Mouse (Mus musculus): ENCODE results near the gene Gucy2g. TPM values are rescaled to one million over a fixed set of nuclear protein-coding genes. Genes with fewer than 3 reads are reported as not detected.

Gene Gucy2g
- polyA plus RNA-seq, 1 experiment from 2014 or later = not detected

DNA sequence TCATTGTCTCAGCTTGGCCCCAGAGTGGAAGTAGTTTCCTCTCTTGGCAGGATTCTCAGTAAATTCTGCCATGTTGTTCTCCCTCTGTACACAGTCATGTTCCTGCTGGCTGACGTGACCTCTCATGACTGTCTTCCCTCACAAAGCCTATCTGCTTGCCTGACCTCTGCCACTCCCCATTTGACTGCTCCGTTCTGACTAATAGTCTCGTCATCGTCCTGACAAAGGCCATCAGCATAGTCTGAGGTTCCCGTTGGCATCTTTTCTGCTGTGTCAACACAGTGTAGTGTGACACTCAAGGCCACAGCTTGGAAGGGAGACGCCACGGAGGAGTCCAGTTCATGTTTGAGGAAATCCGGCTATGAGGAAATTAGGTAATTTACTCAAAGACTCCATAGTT is 8.9 kb downstream of the Gucy2g start:
- no peak overlapping the region for H3K9ac ChIP-seq (replicated peaks; ENCODE audit: low read depth, low read length)
- ATAC-seq = no peak
- H3K9me3 ChIP-seq (ENCODE audit: control insufficient read depth, low read length) = no peaks in the 10 kb centered on the region
- H3K36me3 ChIP-seq (ENCODE audit: control insufficient read depth, insufficient read depth) = no peaks in the 10 kb centered on the region
- H3K4me3 ChIP-seq (replicated peaks; ENCODE audit: low read length) = no peak overlapping the region
- no peaks in the 10 kb centered on the region for H3K27me3 ChIP-seq (replicated peaks; ENCODE audit: control insufficient read depth, insufficient read depth, low read length)
- H3K4me1 ChIP-seq (replicated peaks; ENCODE audit: control insufficient read depth, insufficient read depth, low read length) = no peaks in the 10 kb centered on the region
- H3K4me2 ChIP-seq (ENCODE audit: low read length) = no peak overlapping the region
- WGBS = 73% methylated on average over 8 of the region's 8 CpGs
- H3K27ac ChIP-seq (ENCODE audit: low read length) = no peak overlapping the region

DNA sequence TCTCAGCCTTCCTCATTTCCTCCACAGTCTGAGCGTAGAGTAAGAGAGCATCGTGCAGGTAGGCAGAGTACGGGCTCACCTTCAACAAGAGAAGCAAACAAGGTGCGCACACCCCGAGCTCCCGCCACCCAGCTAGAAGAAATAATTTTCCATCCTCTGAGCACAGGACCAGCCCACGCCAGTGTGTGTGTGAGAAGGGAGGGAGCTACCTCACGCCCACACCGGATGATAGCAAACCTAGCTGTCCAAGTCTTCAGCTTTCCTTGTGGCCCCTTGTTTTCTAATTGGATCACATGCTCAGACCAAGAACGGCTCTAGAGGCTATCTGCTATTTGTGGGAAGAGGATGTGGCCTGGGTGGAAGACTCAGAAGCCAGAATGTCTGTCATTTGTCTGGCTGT is 10.0 kb downstream of the Gucy2g start:
- no peak for ATAC-seq
- H3K4me2 ChIP-seq (ENCODE audit: low read length) = no peak overlapping the region
- WGBS = 86% methylated on average over 10 of the region's 10 CpGs

DNA sequence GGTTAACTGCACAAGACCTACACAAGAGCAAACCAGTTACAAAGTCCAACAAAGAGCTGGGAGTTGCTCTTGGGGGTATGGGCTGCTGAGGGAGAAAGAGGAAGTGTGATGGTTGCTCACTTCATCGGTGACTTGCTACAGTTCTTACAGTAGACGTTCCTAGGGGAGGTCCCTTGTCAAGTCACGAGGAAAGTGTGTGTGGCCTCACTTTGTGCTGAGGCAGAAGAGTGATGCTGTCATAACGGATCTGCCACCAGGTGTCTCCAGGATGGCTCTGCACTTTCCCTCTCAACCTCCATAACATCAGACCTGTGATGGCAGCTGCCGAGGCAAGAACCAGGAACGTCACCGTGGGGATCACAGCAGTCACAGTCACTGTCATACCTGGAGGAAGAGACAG is 13.9 kb downstream of the Gucy2g start:
- no peak overlapping the region for H3K4me2 ChIP-seq (ENCODE audit: low read length)
- no peak overlapping the region for H3K4me3 ChIP-seq (replicated peaks; ENCODE audit: low read length)
- no peaks in the 10 kb centered on the region for H3K4me1 ChIP-seq (replicated peaks; ENCODE audit: control insufficient read depth, insufficient read depth, low read length)
- H3K27ac ChIP-seq (ENCODE audit: low read length) = no peak overlapping the region
- H3K9me3 ChIP-seq (ENCODE audit: control insufficient read depth, low read length) = no peaks in the 10 kb centered on the region
- no peak for ATAC-seq
- no peak overlapping the region for H3K9ac ChIP-seq (replicated peaks; ENCODE audit: low read depth, low read length)
- 86% methylated on average over 7 of the region's 7 CpGs for WGBS
- no peaks in the 10 kb centered on the region for H3K36me3 ChIP-seq (ENCODE audit: control insufficient read depth, insufficient read depth)
- no peaks in the 10 kb centered on the region for H3K27me3 ChIP-seq (replicated peaks; ENCODE audit: control insufficient read depth, insufficient read depth, low read length)

More for the DNA sequence above, 10.0 kb downstream of the Gucy2g start:
- Histone ChIP-seq H3K9me3 (ENCODE audit: control insufficient read depth, low read length) (no peaks in the 10 kb centered on the region), H3K36me3 (ENCODE audit: control insufficient read depth, insufficient read depth) (no peaks in the 10 kb centered on the region), H3K27me3 (replicated peaks; ENCODE audit: control insufficient read depth, insufficient read depth, low read length) (no peaks in the 10 kb centered on the region), H3K27ac (ENCODE audit: low read length) (no peak overlapping the region), H3K4me1 (replicated peaks; ENCODE audit: control insufficient read depth, insufficient read depth, low read length) (no peaks in the 10 kb centered on the region), H3K4me3 (replicated peaks; ENCODE audit: low read length) (no peak overlapping the region), H3K9ac (replicated peaks; ENCODE audit: low read depth, low read length) (no peak overlapping the region)

DNA sequence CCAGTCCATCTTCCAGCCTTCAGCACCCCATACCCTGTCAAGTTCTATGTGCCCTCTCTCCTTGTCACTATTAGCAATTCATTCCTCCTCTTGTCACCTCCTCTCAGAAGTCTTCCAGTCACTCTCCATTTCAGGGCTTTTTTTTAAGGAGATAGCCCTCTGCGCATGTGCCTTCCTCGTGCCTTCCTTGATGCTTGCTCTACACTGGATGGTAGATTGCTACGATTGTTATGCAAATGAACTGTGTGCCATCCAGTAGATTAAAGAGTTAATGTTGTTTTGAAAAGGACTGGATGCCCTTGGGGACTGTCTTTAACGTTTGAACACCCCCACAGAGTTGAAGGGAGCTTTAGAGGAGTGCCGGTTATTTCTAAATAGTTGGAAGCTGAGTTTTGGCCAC is 14.4 kb downstream of the Gucy2g start:
- H3K36me3 ChIP-seq (ENCODE audit: control insufficient read depth, insufficient read depth) = no peaks in the 10 kb centered on the region
- WGBS = 66% methylated on average over 5 of the region's 5 CpGs
- no peaks in the 10 kb centered on the region for H3K9me3 ChIP-seq (ENCODE audit: control insufficient read depth, low read length)
- no peaks in the 10 kb centered on the region for H3K4me1 ChIP-seq (replicated peaks; ENCODE audit: control insufficient read depth, insufficient read depth, low read length)
- no peak overlapping the region for H3K4me2 ChIP-seq (ENCODE audit: low read length)
- no peak overlapping the region for H3K9ac ChIP-seq (replicated peaks; ENCODE audit: low read depth, low read length)
- ATAC-seq = no peak
- no peak overlapping the region for H3K4me3 ChIP-seq (replicated peaks; ENCODE audit: low read length)
- no peaks in the 10 kb centered on the region for H3K27me3 ChIP-seq (replicated peaks; ENCODE audit: control insufficient read depth, insufficient read depth, low read length)
- H3K27ac ChIP-seq (ENCODE audit: low read length) = no peak overlapping the region

DNA sequence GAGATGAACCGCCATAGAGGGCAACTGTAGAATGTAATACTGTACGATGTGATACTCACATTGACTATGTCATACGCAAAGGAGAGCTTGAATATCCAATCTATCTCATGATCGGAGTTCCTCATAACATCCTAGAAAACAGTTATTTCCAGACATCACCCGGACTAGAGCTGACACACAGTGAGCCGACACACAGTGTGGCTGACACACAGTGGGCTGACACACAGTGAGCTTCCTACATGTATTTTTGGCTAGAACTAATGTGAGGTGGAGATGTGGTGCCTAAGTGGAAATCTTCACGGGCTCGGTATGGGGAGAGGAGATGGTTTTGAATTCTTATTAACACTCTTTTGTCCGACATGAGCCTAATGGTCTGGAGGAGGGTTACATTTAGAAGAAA is 18.8 kb downstream of the Gucy2g start:
- Histone ChIP-seq H3K4me1 (replicated peaks; ENCODE audit: control insufficient read depth, insufficient read depth, low read length) (peaks cover 7% of the 10 kb centered on the region), H3K4me2 (ENCODE audit: low read length) (no peak overlapping the region), H3K4me3 (replicated peaks; ENCODE audit: low read length) (no peak overlapping the region), H3K9me3 (ENCODE audit: control insufficient read depth, low read length) (no peaks in the 10 kb centered on the region), H3K9ac (replicated peaks; ENCODE audit: low read depth, low read length) (no peak overlapping the region), H3K27me3 (replicated peaks; ENCODE audit: control insufficient read depth, insufficient read depth, low read length) (no peaks in the 10 kb centered on the region), H3K27ac (ENCODE audit: low read length) (no peak overlapping the region), H3K36me3 (ENCODE audit: control insufficient read depth, insufficient read depth) (no peaks in the 10 kb centered on the region)
- 88% methylated on average over 9 of the region's 9 CpGs for WGBS
- ATAC-seq = no peak

DNA sequence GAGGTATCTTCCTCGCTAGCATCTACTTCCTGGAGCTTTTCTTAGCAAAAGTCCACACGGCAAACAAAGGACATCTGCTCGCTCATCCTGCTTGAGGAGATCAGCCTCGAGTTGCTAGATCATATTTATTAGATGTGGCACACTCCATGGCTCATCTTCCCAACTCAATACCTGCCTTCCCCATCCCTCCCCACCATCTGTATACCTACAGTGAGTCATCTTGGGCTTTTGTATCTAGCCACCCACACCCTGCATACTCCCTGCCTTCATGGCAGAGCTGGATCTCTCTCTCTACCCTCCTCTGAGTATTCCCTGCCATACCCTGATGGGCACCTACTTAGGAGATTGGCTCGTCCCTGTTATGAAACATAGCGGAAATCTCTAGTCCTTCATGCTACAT is 19.8 kb downstream of the Gucy2g start:
- Histone ChIP-seq H3K27me3 (replicated peaks; ENCODE audit: control insufficient read depth, insufficient read depth, low read length) (no peaks in the 10 kb centered on the region), H3K4me3 (replicated peaks; ENCODE audit: low read length) (no peak overlapping the region), H3K9me3 (ENCODE audit: control insufficient read depth, low read length) (no peaks in the 10 kb centered on the region), H3K9ac (replicated peaks; ENCODE audit: low read depth, low read length) (no peak overlapping the region), H3K4me2 (ENCODE audit: low read length) (no peak overlapping the region), H3K4me1 (replicated peaks; ENCODE audit: control insufficient read depth, insufficient read depth, low read length) (peaks cover 7% of the 10 kb centered on the region), H3K36me3 (ENCODE audit: control insufficient read depth, insufficient read depth) (no peaks in the 10 kb centered on the region), H3K27ac (ENCODE audit: low read length) (no peak overlapping the region)
- WGBS = 77% methylated on average over 6 of the region's 6 CpGs
- ATAC-seq = no peak

DNA sequence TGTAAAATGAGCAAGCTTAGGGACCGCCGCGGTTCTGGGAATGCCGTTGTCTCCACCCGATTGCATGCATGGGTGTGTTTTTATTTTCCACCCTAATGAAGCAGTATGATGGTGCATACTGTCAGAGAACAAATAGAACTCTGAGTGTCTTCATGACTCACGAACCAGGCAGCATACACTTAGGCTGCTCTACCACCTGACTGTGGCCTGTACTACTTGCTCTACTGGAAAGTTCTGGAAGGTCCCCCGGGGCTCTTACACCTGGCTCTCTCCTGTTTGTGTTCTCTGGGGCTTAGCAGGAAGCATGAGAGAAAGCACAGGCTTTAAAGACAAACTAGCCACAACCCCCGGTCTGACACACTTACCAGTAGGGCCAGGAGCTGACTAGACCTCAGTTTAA is 21.7 kb downstream of the Gucy2g start:
- Histone ChIP-seq H3K4me2 (ENCODE audit: low read length) (no peak overlapping the region; the same call in 1 of the 2 replicates), H3K4me3 (replicated peaks; ENCODE audit: low read length) (no peak overlapping the region), H3K4me1 (replicated peaks; ENCODE audit: control insufficient read depth, insufficient read depth, low read length) (peaks cover 7% of the 10 kb centered on the region), H3K36me3 (ENCODE audit: control insufficient read depth, insufficient read depth) (no peaks in the 10 kb centered on the region), H3K9me3 (ENCODE audit: control insufficient read depth, low read length) (no peaks in the 10 kb centered on the region), H3K9ac (replicated peaks; ENCODE audit: low read depth, low read length) (no peak overlapping the region; the same call in 1 of the 2 replicates), H3K27me3 (replicated peaks; ENCODE audit: control insufficient read depth, insufficient read depth, low read length) (no peaks in the 10 kb centered on the region), H3K27ac (ENCODE audit: low read length) (no peak overlapping the region)
- ATAC-seq = no peak
- 77% methylated on average over 8 of the region's 8 CpGs for WGBS

DNA sequence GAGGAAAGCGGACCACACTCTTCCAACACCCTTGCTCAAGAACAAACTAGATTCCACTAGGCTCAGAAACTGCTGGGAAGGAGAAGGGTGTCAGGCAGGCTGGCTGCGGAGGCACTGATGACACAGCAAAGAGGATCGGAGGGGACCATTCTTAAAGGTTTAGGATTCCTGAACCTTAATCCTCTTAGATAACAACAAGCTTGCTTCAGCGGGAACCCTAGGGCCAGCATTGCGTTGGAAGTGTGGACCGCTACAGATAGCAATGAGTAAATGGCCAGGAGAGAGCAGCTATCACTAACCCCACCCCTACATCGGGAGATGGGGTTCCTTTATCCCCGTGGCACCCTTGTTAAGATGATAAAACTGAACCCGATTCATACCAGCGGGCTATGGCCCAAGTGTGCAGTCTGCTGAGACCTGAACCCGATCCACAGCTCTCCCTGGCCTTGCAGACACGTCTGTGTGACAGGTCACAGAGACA is 22.3 kb downstream of the Gucy2g start:
- Histone ChIP-seq H3K27ac (ENCODE audit: low read length) (no peak overlapping the region), H3K9me3 (ENCODE audit: control insufficient read depth, low read length) (no peaks in the 10 kb centered on the region), H3K27me3 (replicated peaks; ENCODE audit: control insufficient read depth, insufficient read depth, low read length) (no peaks in the 10 kb centered on the region), H3K4me2 (ENCODE audit: low read length) (peak overlapping the region; percentile 68), H3K36me3 (ENCODE audit: control insufficient read depth, insufficient read depth) (no peaks in the 10 kb centered on the region), H3K4me3 (replicated peaks; ENCODE audit: low read length) (peak overlapping the region; percentile 39), H3K9ac (replicated peaks; ENCODE audit: low read depth, low read length) (peak overlapping the region; percentile 22), H3K4me1 (replicated peaks; ENCODE audit: control insufficient read depth, insufficient read depth, low read length) (peaks cover 7% of the 10 kb centered on the region)
- ATAC-seq = peak; percentile 39
- WGBS = 9% methylated on average over 12 of the region's 12 CpGs

DNA sequence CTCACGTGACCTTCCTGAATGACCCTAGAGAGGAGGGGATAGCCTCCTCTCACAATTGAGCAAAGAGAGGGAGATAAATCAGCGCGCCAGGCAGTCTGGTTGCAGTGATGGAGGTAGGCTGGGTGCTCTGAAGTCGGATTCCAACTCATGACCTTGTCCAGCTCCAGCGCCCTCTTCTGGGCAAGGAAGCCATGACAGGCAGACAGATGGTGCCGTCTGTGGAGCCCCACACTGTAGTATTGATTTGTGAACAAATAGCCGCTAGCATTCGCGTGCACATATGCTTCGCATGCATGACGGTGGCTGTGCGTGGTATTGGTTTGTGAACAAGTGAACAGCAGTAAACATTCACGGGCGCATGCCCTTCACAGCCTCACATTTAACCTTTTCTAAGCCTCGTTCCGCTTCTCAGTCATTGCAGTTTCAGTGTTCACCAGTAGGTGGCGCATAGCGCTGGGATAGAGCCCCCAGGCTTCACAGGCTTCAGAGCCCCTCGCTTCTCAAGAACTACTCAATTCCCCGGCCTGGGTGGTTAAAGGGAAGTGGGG is 22.8 kb downstream of the Gucy2g start:
- H3K36me3 ChIP-seq (ENCODE audit: control insufficient read depth, insufficient read depth) = no peaks in the 10 kb centered on the region
- WGBS = 2% methylated on average over 20 of the region's 20 CpGs
- H3K4me2 ChIP-seq (ENCODE audit: low read length) = peak overlapping the region; percentile 68
- H3K4me1 ChIP-seq (replicated peaks; ENCODE audit: control insufficient read depth, insufficient read depth, low read length) = peaks cover 7% of the 10 kb centered on the region
- no peak overlapping the region for H3K27ac ChIP-seq (ENCODE audit: low read length)
- peak overlapping the region; percentile 39 for H3K4me3 ChIP-seq (replicated peaks; ENCODE audit: low read length)
- peak; percentile 81 for ATAC-seq
- no peaks in the 10 kb centered on the region for H3K27me3 ChIP-seq (replicated peaks; ENCODE audit: control insufficient read depth, insufficient read depth, low read length)
- H3K9me3 ChIP-seq (ENCODE audit: control insufficient read depth, low read length) = no peaks in the 10 kb centered on the region
- peak overlapping the region; percentile 22 for H3K9ac ChIP-seq (replicated peaks; ENCODE audit: low read depth, low read length)

DNA sequence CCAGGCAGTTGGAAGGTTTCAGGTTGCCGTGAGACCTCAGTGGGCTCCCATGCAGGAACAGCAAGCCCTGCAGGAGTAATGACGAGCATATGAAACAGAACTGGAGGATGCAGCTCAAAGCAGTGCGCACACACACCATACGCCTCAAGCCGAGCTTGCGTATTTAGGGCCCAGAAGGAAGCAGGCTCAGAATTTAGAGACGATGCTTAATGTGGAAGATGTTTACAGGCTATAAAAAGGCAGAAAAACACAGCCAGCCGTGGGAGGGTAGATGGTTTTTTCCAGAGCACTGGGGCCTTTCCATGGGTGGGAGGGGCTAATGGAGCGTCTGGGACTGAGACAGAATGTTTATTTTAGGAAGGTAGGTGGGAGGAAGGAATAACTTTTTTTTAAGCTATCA is 23.7 kb downstream of the Gucy2g start:
- H3K9ac ChIP-seq (replicated peaks; ENCODE audit: low read depth, low read length) = no peak overlapping the region
- H3K36me3 ChIP-seq (ENCODE audit: control insufficient read depth, insufficient read depth) = no peaks in the 10 kb centered on the region
- peaks cover 7% of the 10 kb centered on the region for H3K4me1 ChIP-seq (replicated peaks; ENCODE audit: control insufficient read depth, insufficient read depth, low read length)
- H3K4me2 ChIP-seq (ENCODE audit: low read length) = no peak overlapping the region
- no peaks in the 10 kb centered on the region for H3K9me3 ChIP-seq (ENCODE audit: control insufficient read depth, low read length)
- no peaks in the 10 kb centered on the region for H3K27me3 ChIP-seq (replicated peaks; ENCODE audit: control insufficient read depth, insufficient read depth, low read length)
- H3K4me3 ChIP-seq (replicated peaks; ENCODE audit: low read length) = no peak overlapping the region
- no peak for ATAC-seq
- 85% methylated on average over 9 of the region's 9 CpGs for WGBS
- no peak overlapping the region for H3K27ac ChIP-seq (ENCODE audit: low read length)

Data from forebrain, embryonic 16.5 days (tissue).